Mouse (Mus musculus): Measurements from ENCODE around the gene Zfp13.

Gene Zfp13

DNA sequence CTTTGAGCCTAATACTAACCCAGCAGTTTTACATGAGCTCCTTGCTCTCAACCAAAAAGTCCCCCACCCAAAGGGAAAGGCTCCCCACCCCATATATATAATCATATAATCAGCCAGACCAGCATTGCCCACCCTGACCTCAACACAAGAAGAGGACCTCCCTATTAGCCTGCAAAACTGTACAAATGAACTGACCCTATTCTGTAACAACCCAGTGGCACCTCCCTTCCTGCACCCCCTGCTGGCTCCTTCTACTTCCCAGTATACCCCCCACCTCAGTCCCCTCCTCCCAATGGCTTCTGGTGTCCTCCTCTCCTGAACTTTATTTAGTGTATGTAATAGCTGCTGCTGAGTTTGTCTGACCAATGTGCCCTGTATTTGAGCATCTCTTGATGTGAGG, 47.9 kb downstream of the Zfp13 start:
- in situ Hi-C loops (cut with MseI, MboI), result loop anchor here in 1 of 2 experiments (25.0 kb wide), 1 partner anchor 364 kb away; the partner anchor contains the start of gene Zfp40

DNA sequence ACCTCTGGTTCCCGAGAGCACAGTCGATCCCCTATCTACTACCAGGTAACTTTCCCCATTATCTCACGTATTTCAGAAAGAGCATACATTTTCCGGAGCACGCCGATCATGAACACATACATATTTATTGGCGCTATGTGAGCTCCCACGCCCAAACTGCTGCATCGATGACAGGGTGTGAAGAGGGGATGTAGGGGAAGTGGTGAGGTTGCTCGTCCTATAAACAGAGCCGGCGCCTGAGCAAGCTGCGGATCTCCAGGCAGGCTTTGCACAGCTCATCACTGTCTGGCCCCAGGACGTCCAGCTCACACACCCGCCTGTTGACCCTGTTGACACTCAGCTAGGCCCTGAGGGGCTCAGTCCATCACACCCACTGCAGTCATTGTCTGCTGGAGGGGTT, 48.4 kb downstream of the Zfp13 start:
- in situ Hi-C loops (cut with MseI, MboI), result loop anchor here in 1 of 2 experiments (25.0 kb wide), 1 partner anchor 364 kb away; the partner anchor contains the start of gene Zfp40

DNA sequence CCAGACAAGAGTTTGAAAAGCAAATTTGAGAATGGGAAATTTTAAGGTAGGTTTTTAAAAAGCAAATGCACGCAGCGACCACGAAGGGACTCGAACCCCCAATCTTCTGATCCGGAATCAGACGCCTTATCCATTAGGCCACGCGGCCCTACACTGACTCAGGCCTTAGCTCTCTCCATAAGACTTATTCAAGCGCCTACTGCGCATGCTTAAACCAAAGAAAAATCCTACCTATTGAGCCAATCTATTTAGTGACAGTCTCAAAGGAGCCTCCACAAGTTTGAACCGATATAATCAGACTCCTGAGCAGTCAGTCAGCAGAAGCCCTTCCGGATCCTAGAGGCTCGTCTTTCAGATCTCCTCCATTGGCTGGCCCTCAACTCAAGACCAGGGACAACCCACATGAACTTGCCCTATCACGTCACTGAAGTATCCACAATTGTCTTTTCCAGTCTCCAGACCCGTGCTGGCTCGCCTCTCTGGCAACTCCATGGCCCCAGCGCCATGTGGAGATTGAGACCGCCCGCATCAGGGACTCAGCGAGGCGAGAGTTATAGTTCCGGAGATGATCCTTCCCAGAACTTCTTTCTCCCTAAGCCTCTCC, 49.0 kb downstream of the Zfp13 start:
- in situ Hi-C loops (cut with MseI, MboI), result loop anchor here in 1 of 2 experiments (25.0 kb wide), 1 partner anchor 363 kb away; the partner anchor contains the start of gene Zfp40

DNA sequence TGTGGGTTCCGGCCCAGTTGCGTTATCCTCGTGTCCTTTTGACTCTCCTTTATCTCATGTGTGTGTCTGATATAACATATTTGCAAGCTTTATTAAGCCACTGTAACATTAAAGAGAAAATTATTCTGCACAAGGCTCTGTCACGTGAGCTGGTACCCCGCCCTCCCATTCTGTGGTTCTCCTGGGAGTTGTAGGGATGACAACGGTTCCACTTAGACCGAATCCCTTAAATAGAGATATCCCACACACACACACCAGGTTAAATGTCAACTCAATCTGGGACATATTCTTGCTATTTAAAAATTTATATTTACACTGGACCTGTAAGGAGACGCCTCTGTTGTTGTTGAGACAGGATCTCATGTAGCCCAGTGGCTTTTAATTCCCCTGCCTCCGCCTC, 49.8 kb downstream of the Zfp13 start:
- in situ Hi-C loops (cut with MseI, MboI), result no loop called here

DNA sequence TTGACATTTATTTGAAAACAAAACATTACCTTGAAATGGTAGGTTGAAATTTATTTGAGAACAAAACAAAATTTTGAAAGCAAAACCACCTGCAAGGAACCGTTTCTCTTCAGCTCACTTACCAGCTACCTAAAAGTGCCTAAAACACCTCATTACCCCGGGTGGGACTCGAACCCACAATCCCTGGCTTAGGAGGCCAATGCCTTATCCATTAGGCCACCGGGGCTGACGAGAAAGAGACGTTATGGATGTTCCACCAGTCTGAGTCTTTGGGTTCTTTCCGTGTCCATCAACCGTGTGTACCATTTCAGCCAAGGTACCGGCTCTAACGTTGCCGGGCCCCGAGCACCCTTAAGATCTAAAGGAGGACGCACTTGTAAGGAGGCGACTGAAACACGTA, 50.7 kb downstream of the Zfp13 start:
- in situ Hi-C loops (cut with MseI, MboI), result no loop called here

DNA sequence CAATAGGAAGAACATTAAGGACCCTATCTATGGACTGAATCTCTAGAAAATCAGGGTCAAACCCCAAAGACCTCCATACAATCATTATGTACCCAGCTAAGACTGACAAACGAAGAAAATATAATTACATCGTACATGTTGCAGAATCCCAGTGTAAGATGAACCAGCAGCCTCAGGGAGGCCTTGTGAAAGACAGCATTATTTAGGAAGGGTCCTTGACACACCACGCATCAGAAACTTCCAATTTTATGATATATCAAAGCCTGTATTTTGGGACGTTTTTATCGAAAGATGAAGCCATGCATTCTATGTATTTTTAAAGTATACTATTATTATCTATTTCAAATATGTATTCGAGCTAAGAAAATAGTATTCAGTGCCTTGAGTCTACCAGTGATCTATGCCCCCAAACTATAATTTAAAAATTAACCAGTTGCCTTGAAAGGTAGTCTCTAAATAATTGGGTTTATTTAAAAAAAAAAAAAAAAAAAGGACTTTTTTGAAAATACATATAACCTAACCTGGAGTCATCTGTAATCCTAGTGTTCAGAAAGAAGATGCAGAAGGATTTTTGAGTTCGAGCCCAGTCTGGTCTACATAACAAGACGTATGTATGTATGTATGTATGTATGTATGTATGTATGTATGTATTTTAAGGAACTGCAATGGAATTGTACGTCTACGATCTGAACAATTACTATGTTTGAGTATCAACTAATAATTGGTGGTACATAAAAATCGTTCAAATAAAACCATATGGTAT, 51.4 kb downstream of the Zfp13 start:
- in situ Hi-C loops (cut with MseI, MboI), result no loop called here

DNA sequence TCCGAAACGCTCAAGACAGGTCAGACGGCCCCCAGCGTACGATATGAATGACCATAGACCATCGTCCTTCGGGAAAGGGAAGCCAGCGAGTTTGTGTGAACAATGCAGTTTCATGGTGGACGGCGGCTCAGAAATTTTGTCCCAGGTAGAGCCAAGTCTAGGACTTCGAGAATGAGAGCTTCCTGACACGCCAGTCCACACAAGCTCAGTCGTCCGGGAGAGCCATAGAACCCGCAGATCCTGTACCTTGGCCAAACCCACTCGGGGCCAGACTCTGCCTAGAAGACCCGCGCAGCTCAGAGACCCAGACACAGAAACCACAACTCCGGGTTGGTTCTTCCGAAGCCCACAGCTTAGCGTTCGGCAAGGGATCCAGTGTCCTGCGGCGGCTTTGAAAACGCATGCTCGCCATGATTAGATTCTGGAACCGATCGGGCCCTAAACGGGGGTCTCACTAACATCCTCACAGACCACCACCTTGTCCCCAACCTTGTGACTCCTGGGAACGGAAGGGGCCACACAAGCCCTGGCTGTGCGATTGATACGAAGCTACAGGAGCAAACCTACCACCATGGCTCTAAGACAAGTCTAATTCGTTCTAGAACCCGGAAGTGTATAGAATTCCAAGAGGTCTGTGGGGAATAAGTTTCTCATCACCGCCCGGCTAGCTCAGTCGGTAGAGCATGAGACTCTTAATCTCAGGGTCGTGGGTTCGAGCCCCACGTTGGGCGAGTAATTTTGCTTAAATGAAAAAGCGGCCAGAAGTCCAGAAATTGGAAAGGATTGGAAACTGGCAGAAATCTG, 52.4 kb downstream of the Zfp13 start:
- in situ Hi-C loops (cut with MseI, MboI), result no loop called here

DNA sequence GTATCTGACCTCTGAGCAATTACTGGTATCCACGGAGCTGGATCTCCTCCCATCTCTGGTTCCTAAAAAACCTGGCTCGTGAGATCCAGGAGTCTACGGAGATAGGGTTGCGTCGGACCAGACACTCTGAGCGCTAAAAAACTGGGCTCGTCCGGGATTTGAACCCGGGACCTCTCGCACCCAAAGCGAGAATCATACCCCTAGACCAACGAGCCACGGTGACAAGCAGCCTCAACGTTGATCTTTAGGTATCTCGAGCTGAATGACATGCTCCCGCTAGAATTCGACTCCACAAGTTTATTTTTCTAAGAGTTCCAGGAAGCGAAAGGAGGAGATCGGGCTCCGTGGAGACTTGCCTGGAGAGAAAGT, 53.0 kb downstream of the Zfp13 start:
- in situ Hi-C loops (cut with MseI, MboI), result no loop called here

DNA sequence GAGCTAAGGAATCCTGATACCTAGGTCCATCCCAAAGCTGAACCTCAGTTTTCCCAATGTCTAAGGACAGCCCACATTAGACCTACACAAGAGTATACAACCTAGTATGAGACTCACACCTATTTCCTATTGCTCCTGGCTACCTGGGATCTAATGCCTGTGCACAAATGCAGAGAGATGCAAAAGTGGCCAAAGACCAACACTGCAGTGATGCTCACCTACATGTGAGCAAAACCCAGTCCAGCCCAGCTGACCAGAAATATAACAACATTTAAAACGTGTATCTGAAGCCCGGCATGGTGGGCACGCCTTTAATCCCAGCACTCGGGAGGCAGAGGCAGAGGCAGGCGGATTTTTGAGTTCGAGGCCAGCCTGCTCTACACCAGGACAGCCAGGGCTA, 53.4 kb downstream of the Zfp13 start:
- in situ Hi-C loops (cut with MseI, MboI), result no loop called here

DNA sequence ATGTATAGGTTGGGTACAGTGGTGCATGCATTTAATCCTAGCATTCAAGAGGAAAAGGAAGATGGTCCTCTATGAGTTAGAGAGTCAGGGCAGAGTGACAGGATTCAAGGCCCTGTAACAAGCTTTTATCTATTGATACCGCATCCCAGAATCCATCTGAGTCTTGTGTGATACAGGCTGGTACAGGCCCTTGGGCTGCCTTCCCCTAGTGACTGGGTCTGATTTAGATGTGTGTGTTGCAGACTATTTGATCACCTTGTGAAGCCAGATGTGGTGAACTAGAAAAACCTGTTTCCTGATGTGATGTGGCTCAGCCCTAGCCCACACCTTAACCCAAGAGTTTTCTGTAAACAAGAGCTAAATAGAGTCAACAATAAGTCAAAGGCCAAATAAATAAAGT, 54.5 kb downstream of the Zfp13 start:
- in situ Hi-C loops (cut with MseI, MboI), result no loop called here

DNA sequence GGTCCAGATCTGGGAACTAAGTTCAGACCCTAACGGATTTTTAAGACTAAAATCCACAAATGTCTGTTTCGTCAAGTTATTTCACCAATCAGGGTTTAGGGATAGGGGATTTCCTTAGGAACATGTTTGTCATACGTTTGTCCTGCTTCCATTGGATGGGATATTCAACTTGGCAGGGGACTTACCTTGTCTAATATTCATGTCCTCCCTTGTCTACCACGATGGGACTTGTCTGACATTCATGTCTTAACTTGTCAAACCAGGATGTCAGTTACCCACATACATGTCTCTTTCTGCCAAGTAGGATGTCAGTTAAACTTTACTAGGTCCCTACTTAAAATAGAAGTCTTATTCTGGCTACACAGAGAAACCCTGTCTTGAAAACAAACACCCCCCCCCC, 55.3 kb downstream of the Zfp13 start:
- in situ Hi-C loops (cut with MseI, MboI), result no loop called here

DNA sequence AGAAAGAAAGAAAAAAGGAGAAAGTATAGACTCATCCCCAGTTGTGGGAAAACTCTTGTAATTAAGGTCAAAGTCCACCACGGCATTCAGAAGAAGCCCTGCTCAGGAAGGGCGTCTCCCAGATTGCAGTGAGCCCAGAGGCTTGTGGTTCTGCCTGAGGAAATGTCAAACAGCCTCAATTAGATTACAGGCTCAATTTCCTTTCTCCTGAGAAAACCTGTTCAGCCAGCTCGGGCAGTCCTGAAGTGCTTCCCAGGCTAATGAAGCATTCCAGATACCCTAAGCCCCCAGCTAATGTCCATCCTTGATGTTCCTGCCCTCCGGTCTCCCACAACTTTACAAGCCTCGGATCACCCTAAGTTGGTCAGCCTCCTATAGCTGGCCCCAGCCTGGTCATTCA, 56.0 kb downstream of the Zfp13 start:
- in situ Hi-C loops (cut with MseI, MboI), result no loop called here

DNA sequence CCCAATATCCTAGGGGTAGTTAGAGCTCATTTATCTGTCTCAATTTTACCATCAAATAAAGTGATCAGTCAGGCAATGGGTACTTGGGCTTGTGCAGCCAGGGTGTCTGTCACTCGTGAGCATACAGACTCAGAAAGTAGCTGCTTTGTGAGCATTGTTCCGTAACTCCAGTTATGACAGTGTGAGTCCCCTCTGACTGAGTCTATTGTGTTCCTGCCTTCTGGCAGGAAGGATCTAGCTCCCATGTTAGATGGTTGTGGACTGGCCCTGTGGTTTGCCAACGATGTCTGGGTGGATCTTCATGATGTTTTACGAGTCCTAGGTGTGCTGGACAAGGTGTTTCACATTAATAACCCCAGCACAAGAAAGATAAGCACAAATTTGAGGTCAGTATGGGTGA, 56.5 kb downstream of the Zfp13 start:
- in situ Hi-C loops (cut with MseI, MboI), result no loop called here

DNA sequence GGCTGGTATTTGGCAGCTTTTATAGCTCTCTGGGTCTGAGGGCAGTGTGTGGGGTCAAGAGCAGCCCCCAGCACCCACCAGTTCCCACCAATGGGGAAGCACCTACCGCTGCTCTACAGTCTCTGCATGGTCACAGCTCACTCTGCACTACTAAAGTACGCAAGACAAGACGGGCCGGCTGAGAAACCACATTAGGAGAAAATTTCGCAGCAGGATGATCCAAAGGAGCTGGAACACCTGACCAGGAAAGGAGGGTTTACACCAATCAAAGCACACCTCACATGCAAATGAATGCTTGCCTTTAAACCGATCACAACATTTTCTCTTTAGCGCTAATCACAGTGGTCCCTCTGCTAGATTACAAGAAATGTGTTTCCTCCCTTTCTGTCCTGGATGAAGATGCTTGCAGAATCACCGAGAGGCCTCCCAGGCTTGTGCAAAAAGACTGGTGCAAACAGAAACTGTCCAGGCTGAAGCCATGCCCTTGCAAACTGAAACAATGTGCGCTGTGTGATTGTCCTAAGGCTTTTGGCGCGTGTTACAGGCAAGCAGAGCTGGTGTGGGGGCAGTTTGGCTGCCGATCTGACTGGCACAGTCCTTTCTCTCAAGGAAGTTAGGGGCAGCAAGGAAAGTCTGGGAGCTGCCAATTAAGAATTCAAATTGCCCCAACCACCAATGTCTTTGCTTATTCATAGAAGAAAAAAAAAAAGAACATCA, 57.1 kb downstream of the Zfp13 start:
- in situ Hi-C loops (cut with MseI, MboI), result no loop called here

DNA sequence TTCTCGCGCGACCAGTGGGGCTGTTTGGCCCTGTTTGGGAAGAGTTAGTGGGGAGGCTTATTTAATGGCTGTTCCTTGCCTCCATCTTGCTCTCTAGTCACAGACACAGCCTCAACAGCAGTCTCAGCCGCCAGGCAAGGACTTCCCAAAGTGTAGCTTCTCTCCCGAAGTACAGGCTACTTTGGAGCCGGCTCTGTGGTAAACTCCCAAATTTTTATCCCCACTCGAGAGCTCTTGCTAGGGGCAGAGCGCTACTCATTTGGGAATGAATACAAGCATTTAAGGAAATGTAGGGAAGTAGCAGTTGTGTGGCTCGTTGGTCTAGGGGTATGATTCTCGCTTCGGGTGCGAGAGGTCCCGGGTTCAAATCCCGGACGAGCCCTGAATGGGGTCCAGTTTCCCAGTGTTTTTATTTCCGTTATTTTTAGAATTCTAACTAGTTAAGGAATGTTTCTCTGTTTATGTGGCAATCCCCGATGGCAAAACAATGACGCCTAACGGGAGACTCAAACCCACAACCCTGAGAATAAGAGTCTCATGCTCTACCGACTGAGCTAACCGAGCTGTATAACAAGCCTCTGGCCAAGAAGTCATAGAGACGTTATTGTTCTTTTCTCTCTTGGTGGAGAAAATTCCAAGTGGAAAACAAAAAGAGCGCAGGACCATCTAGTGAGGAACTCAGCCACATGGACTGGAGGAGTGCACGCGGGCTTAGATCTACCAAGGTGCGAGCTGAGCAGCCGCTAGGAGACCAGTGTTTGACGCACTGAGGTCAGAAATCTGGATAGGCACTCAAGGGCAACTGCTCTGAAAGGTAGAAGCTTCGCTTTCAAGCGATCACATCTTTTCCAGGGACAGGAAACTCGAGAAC, 58.4 kb downstream of the Zfp13 start:
- in situ Hi-C loops (cut with MseI, MboI), result no loop called here

DNA sequence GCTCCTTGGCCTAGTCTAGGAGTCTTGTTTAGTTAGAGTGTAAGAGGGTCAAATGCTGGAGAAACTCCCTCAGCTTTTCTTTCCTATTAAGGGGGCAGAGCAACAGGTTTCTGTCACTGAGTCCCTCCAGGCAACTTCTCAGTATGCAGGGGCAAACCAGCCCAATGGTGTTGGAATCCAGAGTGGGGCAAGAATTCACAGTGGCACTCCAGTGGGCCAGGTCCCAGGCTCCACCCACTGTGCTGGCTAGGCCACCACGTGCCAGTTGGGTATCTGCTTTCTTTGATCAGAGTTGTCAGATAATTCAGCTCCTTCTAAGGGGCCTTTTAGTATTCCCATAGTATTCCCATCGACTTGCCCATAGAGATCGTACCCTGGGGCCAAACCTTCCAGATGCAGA, 59.2 kb downstream of the Zfp13 start:
- in situ Hi-C loops (cut with MseI, MboI), result no loop called here

DNA sequence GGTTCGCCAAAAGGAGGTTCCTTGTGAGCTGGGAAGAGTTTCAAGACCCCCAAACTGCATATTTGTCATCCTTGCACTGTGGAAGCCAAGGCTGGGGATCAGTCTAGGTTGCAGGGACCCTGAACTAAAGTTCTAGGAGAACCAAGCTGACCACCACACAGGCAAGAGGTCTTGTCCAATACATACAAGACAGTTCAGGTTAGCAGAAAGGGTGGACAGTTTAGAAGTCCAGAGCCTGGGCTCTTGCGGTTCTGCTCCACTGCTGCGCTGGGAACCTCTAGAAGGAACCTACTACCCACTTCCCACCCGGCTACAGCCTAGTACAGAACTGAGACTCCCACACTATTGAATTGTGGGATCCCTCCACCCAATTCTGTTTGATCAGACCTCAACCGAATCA, 59.7 kb downstream of the Zfp13 start:
- in situ Hi-C loops (cut with MseI, MboI), result no loop called here

DNA sequence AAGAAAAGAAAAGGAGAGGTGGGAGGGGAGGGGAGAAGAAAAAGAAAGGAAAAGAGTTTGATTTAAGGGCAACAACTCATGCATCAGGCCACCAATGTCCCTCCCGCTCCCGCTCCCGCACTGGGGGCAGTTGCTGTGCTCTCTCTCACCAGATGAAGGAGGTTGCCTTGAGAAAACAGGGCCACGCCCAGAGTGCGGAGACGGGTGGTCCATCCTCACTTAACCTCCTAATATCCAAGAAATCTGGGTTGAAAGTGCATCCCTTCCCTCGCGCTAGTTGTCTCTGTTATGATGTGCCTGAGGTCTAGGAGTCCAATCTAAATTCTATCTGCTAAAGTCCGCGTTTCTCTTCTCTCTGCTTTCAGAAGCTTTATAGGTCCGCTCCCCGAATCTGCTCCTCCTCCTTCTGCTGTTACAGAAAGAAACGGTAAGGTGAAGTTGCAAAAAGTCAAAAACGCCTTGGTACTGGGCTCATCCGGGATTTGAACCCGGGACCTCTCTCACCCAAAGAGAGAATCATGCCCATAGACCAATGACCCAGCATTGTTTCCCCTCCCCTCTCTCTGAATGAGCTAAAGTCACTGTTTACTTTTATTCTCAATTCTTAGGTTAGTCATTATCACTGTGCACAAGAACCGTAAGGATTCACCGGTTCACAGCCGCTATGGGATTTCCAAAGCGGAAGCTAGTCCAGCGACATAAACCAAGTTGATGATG, 60.8 kb downstream of the Zfp13 start:
- in situ Hi-C loops (cut with MseI, MboI), result no loop called here

DNA sequence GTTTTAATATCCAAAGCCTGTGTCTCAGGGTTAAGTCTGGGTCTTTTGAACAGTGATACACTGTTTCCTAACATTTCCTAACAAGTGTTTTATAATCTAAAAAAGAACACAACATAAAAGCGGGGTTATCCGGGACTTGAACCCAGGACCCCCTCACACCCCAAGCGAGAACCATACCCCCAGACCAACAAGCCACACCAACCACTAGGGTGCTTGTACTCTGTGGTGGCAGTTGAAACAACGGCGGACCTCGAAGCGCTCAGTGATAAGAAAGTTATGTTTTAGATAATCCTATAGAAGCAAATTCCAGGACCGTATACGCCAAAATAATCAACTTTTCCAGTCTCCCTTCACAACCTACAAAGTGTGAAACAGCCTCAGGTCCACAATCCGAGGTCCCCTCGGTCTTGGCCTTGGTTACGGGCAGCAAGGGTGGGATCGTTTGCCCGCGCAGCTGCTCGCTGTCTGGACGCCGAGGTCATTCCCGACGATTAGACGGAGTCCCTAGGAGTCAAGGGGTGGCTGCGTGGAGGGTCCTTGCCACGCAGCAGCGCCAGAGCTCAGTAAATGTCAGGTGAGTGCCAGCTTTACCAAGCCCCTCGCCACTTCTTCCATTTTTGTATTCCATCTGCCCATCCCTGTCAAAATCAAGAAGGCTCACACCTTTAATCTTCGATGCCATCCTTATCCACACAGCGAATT, 61.6 kb downstream of the Zfp13 start:
- in situ Hi-C loops (cut with MseI, MboI), result no loop called here

Data from mouse trophoblast stem cell (cell line).